Mouse (Mus musculus): ENCODE measurements around the gene Igf1r. TPM values are rescaled to one million over a fixed set of nuclear protein-coding genes. Genes with fewer than 3 reads are reported as not detected.

Igf1r gene
- polyA plus RNA-seq, 1 experiment from 2014 or later: 19.7 TPM

DNA sequence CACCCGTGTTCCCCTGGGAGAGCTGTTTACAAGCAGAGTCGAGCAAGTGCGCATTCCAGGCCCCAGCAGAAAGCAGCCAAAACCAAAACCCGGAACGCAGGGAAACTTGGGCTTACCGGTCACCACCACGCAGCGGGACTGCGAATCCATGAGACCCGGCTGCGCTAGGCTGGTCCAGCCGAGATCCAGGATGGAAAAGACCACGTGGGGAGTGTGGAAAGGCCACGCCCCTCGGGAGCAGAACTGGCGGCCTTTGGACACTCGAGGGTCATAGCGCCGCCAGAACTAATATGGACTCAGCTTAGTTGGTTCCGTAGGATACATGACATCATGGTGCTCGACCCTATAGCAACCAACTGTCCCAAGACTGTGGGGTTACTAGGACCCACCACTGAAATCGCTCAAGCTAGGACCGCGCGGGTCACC lies 311.4 kb downstream of the Igf1r start, which contains the start of gene Pgpep1l:
Gene Pgpep1l, minus strand, starts transcription at position 206 of the 426 bp plus-strand sequence.
- no peak within 1 kb of the TSS for H3K27ac ChIP-seq (ENCODE audit: low read depth)
- TF ChIP-seq CTCF (IDR thresholded peaks at IDR 0.05; ENCODE audit: low read depth): no peak
- peak within 1 kb of the TSS; percentile 68 for H3K4me2 ChIP-seq
- no peaks in the 10 kb centered on the region for H3K36me3 ChIP-seq (ENCODE audit: insufficient read depth)
- 7% methylated on average over 25 of the region's 25 CpGs for WGBS
- peak; percentile 75 for ATAC-seq (ENCODE audit: insufficient read depth)
- H3K9me3 ChIP-seq (ENCODE audit: low read depth, low read length): no peaks in the 10 kb centered on the region
- peaks cover 10% of the 10 kb centered on the region for H3K4me1 ChIP-seq (ENCODE audit: insufficient read depth)
- H3K4me3 ChIP-seq (ENCODE audit: low read depth, low read length): peak within 1 kb of the TSS; percentile 28
- peaks cover 4% of the 10 kb centered on the region; the same call in 1 of the 2 replicates for H3K27me3 ChIP-seq (ENCODE audit: insufficient read depth, low read length)
- peak; percentile 57 for DNase-seq
- no peak within 1 kb of the TSS; the same call in 1 of the 2 replicates for H3K9ac ChIP-seq

DNA sequence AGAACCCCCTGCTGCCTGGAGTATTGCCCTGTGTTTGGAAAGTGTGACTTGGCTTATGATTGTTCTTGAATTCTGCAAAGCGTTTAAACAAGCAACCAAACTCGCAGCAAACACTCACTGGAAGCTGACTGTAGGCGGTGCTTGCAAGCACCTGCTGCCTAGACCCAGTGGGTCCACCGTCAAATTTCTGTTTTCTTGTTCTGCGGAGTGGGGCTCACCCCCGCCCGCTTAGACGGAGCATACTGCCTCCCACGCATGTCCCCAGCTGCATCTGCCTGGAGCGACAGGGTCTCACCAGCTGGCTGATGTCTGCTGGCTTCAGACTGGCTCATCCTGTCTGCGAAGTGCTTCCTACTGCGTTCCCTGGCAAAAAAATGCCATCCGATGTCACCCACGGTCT lies 311.9 kb downstream of the Igf1r start:
- no peak overlapping the region for H3K9ac ChIP-seq
- DNase-seq (peak; percentile 55), ATAC-seq (ENCODE audit: insufficient read depth) (peak; percentile 41; the same call in 1 of the 2 replicates)

DNA sequence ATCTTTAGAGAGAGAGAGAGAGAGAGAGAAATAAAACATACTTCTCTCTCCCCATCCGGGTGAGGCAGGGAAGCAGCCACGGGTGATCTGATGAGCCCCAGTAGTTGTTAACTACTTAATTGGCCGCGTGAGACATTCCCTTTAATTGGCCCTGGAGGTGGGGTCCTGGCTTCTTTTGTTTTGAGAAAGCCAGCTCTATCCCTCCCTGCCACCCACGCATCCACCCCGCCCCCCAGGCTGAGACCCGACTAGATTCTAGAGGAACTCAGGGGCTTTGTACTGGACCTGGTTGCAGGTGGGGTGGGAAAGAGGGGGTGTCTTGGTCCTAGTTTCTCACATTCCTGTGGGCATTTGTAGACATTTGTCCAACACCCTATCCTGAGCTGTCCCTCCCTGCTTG lies 312.8 kb downstream of the Igf1r start:
- no peak for ATAC-seq (ENCODE audit: insufficient read depth)
- Histone ChIP-seq H3K4me1 (ENCODE audit: insufficient read depth) (peaks cover 10% of the 10 kb centered on the region), H3K4me3 (ENCODE audit: low read depth, low read length) (no peak overlapping the region), H3K9ac (no peak overlapping the region), H3K4me2 (no peak overlapping the region), H3K27me3 (ENCODE audit: insufficient read depth, low read length) (peaks cover 4% of the 10 kb centered on the region; the same call in 1 of the 2 replicates), H3K27ac (ENCODE audit: low read depth) (no peak overlapping the region), H3K36me3 (ENCODE audit: insufficient read depth) (no peaks in the 10 kb centered on the region), H3K9me3 (ENCODE audit: low read depth, low read length) (no peaks in the 10 kb centered on the region)
- no peak for TF ChIP-seq CTCF (IDR thresholded peaks at IDR 0.05; ENCODE audit: low read depth)
- no peak for DNase-seq
- WGBS: 42% methylated on average over 7 of the region's 7 CpGs

More for the DNA sequence above, 311.9 kb downstream of the Igf1r start:
- Histone ChIP-seq H3K36me3 (ENCODE audit: insufficient read depth) (no peaks in the 10 kb centered on the region), H3K4me3 (ENCODE audit: low read depth, low read length) (peak overlapping the region; percentile 28), H3K27me3 (ENCODE audit: insufficient read depth, low read length) (peaks cover 4% of the 10 kb centered on the region; the same call in 1 of the 2 replicates), H3K4me1 (ENCODE audit: insufficient read depth) (peaks cover 10% of the 10 kb centered on the region), H3K9me3 (ENCODE audit: low read depth, low read length) (no peaks in the 10 kb centered on the region), H3K4me2 (peak overlapping the region; percentile 68), H3K27ac (ENCODE audit: low read depth) (no peak overlapping the region)
- TF ChIP-seq CTCF (IDR thresholded peaks at IDR 0.05; ENCODE audit: low read depth): no peak
- WGBS: 6% methylated on average over 14 of the region's 14 CpGs

DNA sequence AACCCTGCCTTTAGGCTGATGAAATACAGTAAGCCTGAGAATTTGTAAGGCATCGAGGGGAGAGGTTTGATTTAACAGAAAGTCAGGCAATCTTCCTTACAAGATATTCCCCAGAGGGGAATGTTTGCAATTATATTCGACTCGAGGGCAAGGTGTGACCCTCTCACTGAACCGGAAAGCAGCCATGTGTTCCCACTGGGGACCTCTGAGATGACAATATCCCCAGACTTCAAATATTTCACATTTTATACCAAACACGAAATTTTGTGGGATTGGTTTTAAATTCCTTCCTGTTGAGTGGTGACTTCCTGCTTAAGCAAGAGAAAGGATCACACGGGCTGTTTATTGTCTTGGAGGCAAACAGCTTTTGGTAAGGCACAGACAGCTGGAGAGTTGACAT lies 314.1 kb downstream of the Igf1r start:
- Histone ChIP-seq H3K9ac (no peak overlapping the region), H3K4me3 (ENCODE audit: low read depth, low read length) (no peak overlapping the region), H3K27me3 (ENCODE audit: insufficient read depth, low read length) (peaks cover 4% of the 10 kb centered on the region; the same call in 1 of the 2 replicates), H3K27ac (ENCODE audit: low read depth) (no peak overlapping the region), H3K36me3 (ENCODE audit: insufficient read depth) (no peaks in the 10 kb centered on the region), H3K4me1 (ENCODE audit: insufficient read depth) (peaks cover 10% of the 10 kb centered on the region), H3K4me2 (no peak overlapping the region), H3K9me3 (ENCODE audit: low read depth, low read length) (no peaks in the 10 kb centered on the region)
- ATAC-seq (ENCODE audit: insufficient read depth) (no peak), DNase-seq (peak; percentile 30)
- no peak for TF ChIP-seq CTCF (IDR thresholded peaks at IDR 0.05; ENCODE audit: low read depth)
- 16% methylated on average over 6 of the region's 6 CpGs for WGBS

DNA sequence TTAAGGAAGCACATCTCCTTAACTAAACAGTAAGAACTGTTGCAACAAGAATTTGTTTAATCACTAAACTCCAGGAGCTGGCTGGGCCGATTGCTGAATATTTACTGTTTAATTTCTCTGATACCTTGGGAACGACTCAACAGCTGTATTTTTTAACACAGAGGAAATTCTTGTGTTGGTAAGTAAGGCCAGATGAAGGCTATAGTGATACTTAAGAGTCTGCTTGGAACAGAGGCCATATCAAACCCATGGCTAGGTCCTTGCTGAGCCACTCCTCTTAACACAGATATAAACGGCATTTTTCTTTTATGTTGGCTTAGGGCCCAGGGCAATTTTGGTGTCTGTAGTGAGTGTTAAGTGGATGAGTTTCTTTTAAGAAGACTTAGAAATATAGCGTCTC lies 317.9 kb downstream of the Igf1r start:
- 17% methylated on average over 4 of the region's 4 CpGs for WGBS
- H3K4me3 ChIP-seq (ENCODE audit: low read depth, low read length): no peak overlapping the region
- 0 out of 2 replicates have a peak, but pooled peaks cover 2% of the 10 kb centered on the region for H3K4me1 ChIP-seq (ENCODE audit: insufficient read depth)
- H3K9ac ChIP-seq: no peak overlapping the region
- H3K27me3 ChIP-seq (ENCODE audit: insufficient read depth, low read length): 0 out of 2 replicates have a peak, but pooled peaks cover 5% of the 10 kb centered on the region
- TF ChIP-seq CTCF (IDR thresholded peaks at IDR 0.05; ENCODE audit: low read depth): no peak
- H3K36me3 ChIP-seq (ENCODE audit: insufficient read depth): no peaks in the 10 kb centered on the region
- ATAC-seq (ENCODE audit: insufficient read depth) (peak; percentile 82), DNase-seq (peak; percentile 80)
- no peak overlapping the region for H3K27ac ChIP-seq (ENCODE audit: low read depth)
- H3K4me2 ChIP-seq: no peak overlapping the region
- no peaks in the 10 kb centered on the region for H3K9me3 ChIP-seq (ENCODE audit: low read depth, low read length)

DNA sequence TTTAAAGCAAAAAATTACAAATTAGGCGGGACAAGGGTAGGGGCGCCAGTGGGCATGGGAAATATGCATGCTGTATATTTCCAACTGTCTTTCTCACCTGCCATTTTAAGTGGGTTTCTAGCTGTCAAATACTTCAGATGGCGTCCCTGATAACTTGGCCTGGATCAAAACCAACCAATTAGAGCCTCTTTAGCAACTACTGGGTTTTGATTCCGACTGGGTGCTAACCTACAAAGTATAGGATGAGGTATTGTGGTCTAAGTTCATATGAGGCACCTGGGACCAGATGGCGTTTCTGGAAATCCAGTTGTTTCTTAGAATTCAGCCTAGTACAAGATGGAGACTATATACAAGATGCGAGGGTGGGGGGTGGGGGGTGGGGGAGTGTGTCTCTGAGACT lies 319.2 kb downstream of the Igf1r start:
- Histone ChIP-seq H3K4me3 (ENCODE audit: low read depth, low read length) (no peak overlapping the region), H3K4me2 (no peak overlapping the region), H3K4me1 (ENCODE audit: insufficient read depth) (peaks cover 5% of the 10 kb centered on the region; the same call in 1 of the 2 replicates), H3K27ac (ENCODE audit: low read depth) (no peak overlapping the region), H3K9ac (no peak overlapping the region), H3K36me3 (ENCODE audit: insufficient read depth) (no peaks in the 10 kb centered on the region), H3K9me3 (ENCODE audit: low read depth, low read length) (no peaks in the 10 kb centered on the region), H3K27me3 (ENCODE audit: insufficient read depth, low read length) (peaks cover 8% of the 10 kb centered on the region; the same call in 1 of the 2 replicates)
- no peak for DNase-seq
- 85% methylated on average over 6 of the region's 6 CpGs for WGBS
- ATAC-seq (ENCODE audit: insufficient read depth): no peak
- no peak for TF ChIP-seq CTCF (IDR thresholded peaks at IDR 0.05; ENCODE audit: low read depth)

DNA sequence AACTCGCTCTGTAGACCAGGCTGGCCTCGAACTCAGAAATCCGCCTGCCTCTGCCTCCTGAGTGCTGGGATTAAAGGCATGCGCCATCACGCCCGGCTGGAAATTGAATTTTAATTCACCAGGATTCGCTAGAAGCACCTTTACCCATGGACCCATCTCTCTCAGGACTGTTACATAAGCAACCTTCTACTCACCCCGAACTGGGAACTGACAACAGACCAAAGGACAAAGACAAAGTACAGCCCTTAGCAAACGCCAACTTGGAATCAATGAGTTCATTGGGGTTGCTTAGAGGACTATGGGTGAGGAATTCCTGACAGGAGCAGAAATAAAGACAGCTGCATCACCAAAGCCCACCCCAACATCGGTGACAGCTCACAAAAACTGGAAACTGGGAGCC lies 320.0 kb downstream of the Igf1r start:
- WGBS: 87% methylated on average over 10 of the region's 10 CpGs
- DNase-seq (no peak), ATAC-seq (ENCODE audit: insufficient read depth) (no peak)
- Histone ChIP-seq H3K36me3 (ENCODE audit: insufficient read depth) (no peaks in the 10 kb centered on the region), H3K9ac (no peak overlapping the region), H3K27me3 (ENCODE audit: insufficient read depth, low read length) (peaks cover 8% of the 10 kb centered on the region; the same call in 1 of the 2 replicates), H3K9me3 (ENCODE audit: low read depth, low read length) (no peaks in the 10 kb centered on the region), H3K4me2 (no peak overlapping the region), H3K4me1 (ENCODE audit: insufficient read depth) (peaks cover 5% of the 10 kb centered on the region; the same call in 1 of the 2 replicates), H3K4me3 (ENCODE audit: low read depth, low read length) (no peak overlapping the region), H3K27ac (ENCODE audit: low read depth) (no peak overlapping the region)
- no peak for TF ChIP-seq CTCF (IDR thresholded peaks at IDR 0.05; ENCODE audit: low read depth)
